8 mouse cellular contexts compared by ENCODE assay signal in genomic region chr1:144243511-144243910, GRCm38 (mm10). TPM values are rescaled to one million over a fixed set of nuclear protein-coding genes. Genes with fewer than 3 reads are reported as not detected.
DNase-seq lines count a peak whose midpoint lies in the region; ATAC-seq and TF ChIP-seq lines count a peak whose summit lies in the region.

No protein-coding gene starts in this region.

- 71% methylated on average over 1 of the region's 1 CpGs for WGBS in hindbrain, embryonic 11.5 days
- 78% methylated on average over 1 of the region's 1 CpGs for WGBS in hindbrain, embryonic 12.5 days
- whole genome bisulfite sequencing in limb, embryonic 14.5 days = 76% methylated on average over 1 of the region's 1 CpGs
- 54% methylated on average over 1 of the region's 1 CpGs for WGBS in stomach, embryonic 16.5 days

- H3K36me3 ChIP-seq in hindbrain, embryonic 11.5 days (ENCODE audit: control insufficient read depth, insufficient read depth, low read length) = no peaks in the 10 kb centered on the region
- H3K36me3 ChIP-seq in hindbrain, embryonic 12.5 days = no peaks in the 10 kb centered on the region
- no peaks in the 10 kb centered on the region for H3K36me3 ChIP-seq in limb, embryonic 14.5 days (ENCODE audit: control insufficient read depth, insufficient read depth, low read length)
- no peaks in the 10 kb centered on the region for H3K36me3 ChIP-seq in stomach, embryonic 16.5 days (ENCODE audit: control insufficient read depth, insufficient read depth, low read length)

- no peak overlapping the region for H3K27ac ChIP-seq in hindbrain, embryonic 11.5 days (ENCODE audit: low read depth, low read length)
- H3K27ac ChIP-seq in hindbrain, embryonic 12.5 days = no peak overlapping the region
- H3K27ac ChIP-seq in limb, embryonic 14.5 days (replicated peaks; ENCODE audit: low read depth, low read length) = no peak overlapping the region
- H3K27ac ChIP-seq in stomach, embryonic 16.5 days (ENCODE audit: low read length) = no peak overlapping the region

- no peaks in the 10 kb centered on the region for H3K4me1 ChIP-seq in hindbrain, embryonic 11.5 days (replicated peaks; ENCODE audit: control insufficient read depth, insufficient read depth, low read length)
- H3K4me1 ChIP-seq in hindbrain, embryonic 12.5 days = no peaks in the 10 kb centered on the region
- no peaks in the 10 kb centered on the region for H3K4me1 ChIP-seq in limb, embryonic 14.5 days (ENCODE audit: control insufficient read depth, insufficient read depth, low read length)
- no peaks in the 10 kb centered on the region for H3K4me1 ChIP-seq in stomach, embryonic 16.5 days (ENCODE audit: control insufficient read depth, insufficient read depth, low read length)

- ATAC-seq in hindbrain, embryonic 11.5 days (ENCODE audit: low FRiP score) = 0 out of 2 replicates have a peak, but pooled peaks have one; percentile 43
- ATAC-seq in hindbrain, embryonic 12.5 days (ENCODE audit: low FRiP score) = no peak
- ATAC-seq in hematopoietic stem cell, adult 5-6 weeks (replicated peaks in 1 of 2; ENCODE audit: insufficient read depth in 1 of 2, low FRiP score in 2 of 2, low TSS enrichment in 1 of 2, low read depth in 1 of 2, poor library complexity in 2 of 2, severe bottlenecking in 2 of 2) = peak; percentile 69 to 84
- peak; percentile 37; the same call in 1 of the 2 replicates for ATAC-seq in limb, embryonic 14.5 days (ENCODE audit: low FRiP score, low read depth)
- peak; percentile 71; the same call in 1 of the 2 replicates for ATAC-seq in stomach, embryonic 16.5 days (ENCODE audit: insufficient read depth, low FRiP score)

- no peak overlapping the region for H3K4me3 ChIP-seq in hindbrain, embryonic 11.5 days (ENCODE audit: low read depth, low read length)
- no peak overlapping the region for H3K4me3 ChIP-seq in hindbrain, embryonic 12.5 days
- H3K4me3 ChIP-seq in limb, embryonic 14.5 days (replicated peaks; ENCODE audit: low read length) = no peak overlapping the region
- no peak overlapping the region for H3K4me3 ChIP-seq in stomach, embryonic 16.5 days (replicated peaks; ENCODE audit: low read length)

- no peak overlapping the region for H3K4me2 ChIP-seq in hindbrain, embryonic 11.5 days (replicated peaks; ENCODE audit: low read depth, low read length)
- no peak overlapping the region for H3K4me2 ChIP-seq in hindbrain, embryonic 12.5 days (replicated peaks)
- H3K4me2 ChIP-seq in limb, embryonic 14.5 days (replicated peaks; ENCODE audit: low read depth, low read length, severe bottlenecking) = no peak overlapping the region
- no peak overlapping the region for H3K4me2 ChIP-seq in stomach, embryonic 16.5 days (ENCODE audit: low read depth, low read length)

- no peak overlapping the region for H3K9ac ChIP-seq in hindbrain, embryonic 11.5 days (ENCODE audit: low read depth, low read length)
- H3K9ac ChIP-seq in hindbrain, embryonic 12.5 days = no peak overlapping the region
- no peak overlapping the region for H3K9ac ChIP-seq in limb, embryonic 14.5 days (ENCODE audit: low read depth, low read length, severe bottlenecking)
- H3K9ac ChIP-seq in stomach, embryonic 16.5 days (ENCODE audit: low read length) = no peak overlapping the region

- no peak for TF ChIP-seq POLR2A in limb, embryonic 14.5 days (IDR thresholded peaks at IDR 0.05; ENCODE audit: borderline replicate concordance, extremely low read depth, insufficient read depth, insufficient read length)

- peak; percentile 6 for DNase-seq in hindbrain, embryonic 11.5 days (ENCODE audit: low spot score)
- DNase-seq in B cell, adult 2 months = peak; percentile 56
- DNase-seq in NIH3T3 (ENCODE audit: low read depth) = peak; percentile 61
- peak; percentile 16 for DNase-seq in limb, embryonic 14.5 days (ENCODE audit: low spot score)
- DNase-seq in urinary bladder, adult 18-20 months (ENCODE audit: low spot score in 2 of 2) = no peak

- H3K27me3 ChIP-seq in hindbrain, embryonic 11.5 days (ENCODE audit: control insufficient read depth, insufficient read depth, low read length) = no peaks in the 10 kb centered on the region
- no peaks in the 10 kb centered on the region for H3K27me3 ChIP-seq in hindbrain, embryonic 12.5 days
- H3K27me3 ChIP-seq in limb, embryonic 14.5 days (ENCODE audit: control insufficient read depth, insufficient read depth, low read length) = no peaks in the 10 kb centered on the region
- H3K27me3 ChIP-seq in stomach, embryonic 16.5 days (ENCODE audit: control insufficient read depth, insufficient read depth, low read length) = no peaks in the 10 kb centered on the region

- no peaks in the 10 kb centered on the region for H3K9me3 ChIP-seq in hindbrain, embryonic 11.5 days (ENCODE audit: control insufficient read depth, low read length)
- H3K9me3 ChIP-seq in hindbrain, embryonic 12.5 days (replicated peaks) = no peaks in the 10 kb centered on the region
- H3K9me3 ChIP-seq in limb, embryonic 14.5 days (ENCODE audit: control insufficient read depth, low read length) = no peaks in the 10 kb centered on the region
- no peaks in the 10 kb centered on the region for H3K9me3 ChIP-seq in stomach, embryonic 16.5 days (replicated peaks; ENCODE audit: control insufficient read depth, low read length)

RNA-seq across cellular contexts. Expression of gene Rgs1, which starts 5.5 kb away (rescaled TPM):
- not detected in 2 replicates for polyA plus RNA-seq in hindbrain, embryonic 11.5 days (2014; fragmentation: Nextera tagmentation; extraction: Ambion mirVana)
- polyA plus RNA-seq in hindbrain, embryonic 12.5 days (2016; fragmentation: Nextera tagmentation; extraction: Ambion mirVana) = 0.05 TPM in 1 of 2 replicates, not detected in the other
- 1,415 and 1,523 TPM in 2 replicates for total RNA-seq in hematopoietic stem cell, adult 5-6 weeks (2017)
- 0.34 and 0.40 TPM in 2 replicates for polyA plus RNA-seq in limb, embryonic 14.5 days (2012; rRNA removed)
- polyA plus RNA-seq in limb, embryonic 14.5 days (2014; fragmentation: Nextera tagmentation; extraction: Ambion mirVana) = 0.51 and 1.2 TPM in 2 replicates
- polyA plus RNA-seq in stomach, embryonic 16.5 days (2015; fragmentation: Nextera tagmentation; extraction: Ambion mirVana) = 0.13 and 0.22 TPM in 2 replicates

Comparison
In these comparisons a context has a peak if more than half of its experiments do, and no peak if none do; other contexts are left out.
1. DNase-seq: peak in hindbrain, embryonic 11.5 days (single experiment), B cell, adult 2 months (2 of 2), NIH3T3 (single experiment) and limb, embryonic 14.5 days (single experiment); none in urinary bladder, adult 18-20 months (0 of 2).